Mouse (Mus musculus) 3T3-L1 (cell line): ENCODE data around the gene Bcl2.
A peak's percentile ranks its signal among the peaks of the same experiment; 100 is the strongest.

Source experiments
- DNase-seq: peaks from one replicate; pipeline ENCODE4 v3.0.0-alpha.2; 2015; ENCODE audit warnings: low read depth, low spot score

Bcl2 gene

GRCm38 (mm10) chr1:106513890-106514643 is 200.0 kb downstream of the Bcl2 start:
- peak; percentile 52 for DNase-seq

- peak; percentile 21 for DNase-seq
These were observed 200.6 kb downstream of the Bcl2 start for GRCm38 (mm10) chr1:106513481-106513880.

GRCm38 (mm10) chr1:106511593-106511992 is 202.5 kb downstream of the Bcl2 start:
- peak; percentile 86 for DNase-seq

GRCm38 (mm10) chr1:106507556-106507955 is 206.5 kb downstream of the Bcl2 start:
- DNase-seq, result no peak

GRCm38 (mm10) chr1:106503910-106504309 is 210.2 kb downstream of the Bcl2 start:
- no peak for DNase-seq

- no peak for DNase-seq
These were observed 210.7 kb downstream of the Bcl2 start for GRCm38 (mm10) chr1:106503407-106503806.

DNA sequence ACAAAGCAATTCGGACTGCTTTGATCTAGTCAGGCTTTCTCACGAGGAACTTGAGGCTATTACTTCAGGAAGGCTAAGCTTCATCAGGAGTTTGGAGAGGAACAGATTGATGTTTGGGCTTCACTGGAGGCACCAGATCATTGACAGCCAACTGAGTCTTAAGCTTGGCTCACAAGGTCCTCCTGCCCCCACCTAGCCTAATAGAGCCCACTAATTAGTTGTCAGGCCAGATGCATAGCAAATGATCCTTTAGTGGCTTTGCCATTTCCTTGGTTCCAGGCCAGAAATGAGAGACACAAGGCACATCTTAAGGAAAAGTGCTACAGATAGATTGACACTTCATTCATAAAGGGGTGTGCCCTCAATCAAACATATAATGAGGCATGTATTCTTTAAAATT is 216.1 kb downstream of the Bcl2 start:
- no peak for DNase-seq
